Mouse (Mus musculus): ENCODE results near the gene Tmem98. TPM values are rescaled to one million over a fixed set of nuclear protein-coding genes. Genes with fewer than 3 reads are reported as not detected.

The Tmem98 gene
- 55.4 and 58.6 TPM in 2 replicates for polyA plus RNA-seq (2016; fragmentation: Nextera tagmentation; extraction: Ambion mirVana)

DNA sequence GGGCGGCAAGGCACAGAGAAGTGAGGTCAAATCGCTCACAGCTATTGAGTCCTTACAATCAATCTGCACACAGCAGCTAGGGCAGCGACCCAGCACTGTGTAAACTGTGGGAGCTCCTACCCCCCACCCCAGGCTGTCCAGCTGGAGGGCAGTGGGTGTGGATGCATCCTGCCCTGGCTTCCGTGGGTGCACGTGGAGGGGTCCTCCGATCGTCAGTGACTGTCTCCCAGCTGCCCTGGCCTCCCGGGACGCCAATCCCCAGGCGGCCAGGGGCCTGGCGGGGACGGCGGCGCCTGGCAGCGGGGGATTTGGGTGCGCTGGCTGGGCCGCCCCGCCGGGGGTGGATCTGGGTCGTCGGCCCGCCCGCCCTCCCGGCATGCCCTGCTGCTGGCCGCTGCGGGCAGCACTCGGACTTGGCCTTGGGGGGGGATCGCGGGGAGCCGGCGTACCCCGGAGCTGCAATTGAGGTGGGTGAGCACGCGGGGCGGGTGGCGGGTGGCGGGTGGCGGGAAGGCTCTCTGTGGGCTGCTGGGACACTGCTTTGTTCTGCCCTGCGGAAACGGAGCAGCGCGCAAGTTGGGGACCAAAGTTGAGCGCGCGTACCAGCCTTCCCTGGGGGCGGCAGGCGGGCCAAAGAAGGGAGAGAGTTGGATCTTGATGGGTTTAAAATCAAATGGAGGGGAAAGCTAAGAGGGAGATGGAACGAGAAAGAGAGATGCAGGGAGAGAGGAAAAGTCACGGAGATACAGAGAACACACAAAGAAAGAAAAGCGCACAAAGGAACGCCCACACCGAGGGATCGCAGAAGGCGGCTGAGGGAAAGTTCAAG, at the start of gene Tmem98:
Tmem98 (plus strand) TSS at position 183 of the 829 bp plus-strand sequence.
- H3K27me3 ChIP-seq (replicated peaks): no peaks in the 10 kb centered on the region
- H3K9me3 ChIP-seq: 0 out of 2 replicates have a peak, but pooled peaks cover 2% of the 10 kb centered on the region
- H3K4me2 ChIP-seq (replicated peaks): peak within 1 kb of the TSS; percentile 92
- peak within 1 kb of the TSS; percentile 90 for H3K9ac ChIP-seq
- H3K4me1 ChIP-seq: peaks cover 21% of the 10 kb centered on the region
- H3K36me3 ChIP-seq: peaks cover 12% of the 10 kb centered on the region
- peak within 1 kb of the TSS; percentile 37; the same call in 1 of the 2 replicates for H3K27ac ChIP-seq
- peak; percentile 81 for ATAC-seq (ENCODE audit: low FRiP score, low read depth)
- 1% methylated on average over 54 of the region's 54 CpGs for WGBS
- H3K4me3 ChIP-seq: peak within 1 kb of the TSS; percentile 56

GRCm38 (mm10) chr11:80761285-80761974, 48.5 kb upstream of the Tmem98 start:
- no peaks in the 10 kb centered on the region for H3K27me3 ChIP-seq (replicated peaks)
- no peak for ATAC-seq (ENCODE audit: low FRiP score, low read depth)
- H3K4me1 ChIP-seq: no peaks in the 10 kb centered on the region
- H3K36me3 ChIP-seq: no peaks in the 10 kb centered on the region
- no peak overlapping the region for H3K27ac ChIP-seq
- 93% methylated on average over 3 of the region's 3 CpGs for WGBS
- no peak overlapping the region for H3K9ac ChIP-seq
- H3K4me3 ChIP-seq: no peak overlapping the region
- no peak overlapping the region for H3K4me2 ChIP-seq (replicated peaks)
- no peaks in the 10 kb centered on the region for H3K9me3 ChIP-seq

GRCm38 (mm10) chr11:80762066-80762465, 47.9 kb upstream of the Tmem98 start:
- H3K36me3 ChIP-seq: no peaks in the 10 kb centered on the region
- no peak overlapping the region for H3K9ac ChIP-seq
- 80% methylated on average over 4 of the region's 4 CpGs for WGBS
- ATAC-seq (ENCODE audit: low FRiP score, low read depth): no peak
- no peaks in the 10 kb centered on the region for H3K9me3 ChIP-seq
- H3K4me1 ChIP-seq: no peaks in the 10 kb centered on the region
- H3K4me2 ChIP-seq (replicated peaks): no peak overlapping the region
- no peak overlapping the region for H3K4me3 ChIP-seq
- H3K27me3 ChIP-seq (replicated peaks): no peaks in the 10 kb centered on the region
- no peak overlapping the region for H3K27ac ChIP-seq

- no peak overlapping the region for H3K27ac ChIP-seq
- WGBS: 89% methylated on average over 4 of the region's 4 CpGs
- H3K9ac ChIP-seq: no peak overlapping the region
- ATAC-seq (ENCODE audit: low FRiP score, low read depth): no peak
- H3K27me3 ChIP-seq (replicated peaks): no peaks in the 10 kb centered on the region
- no peak overlapping the region for H3K4me2 ChIP-seq (replicated peaks)
- H3K4me1 ChIP-seq: peaks cover 5% of the 10 kb centered on the region; the same call in 1 of the 2 replicates
- H3K36me3 ChIP-seq: no peaks in the 10 kb centered on the region
- H3K4me3 ChIP-seq: no peak overlapping the region
- no peaks in the 10 kb centered on the region for H3K9me3 ChIP-seq
Measured at GRCm38 (mm10) chr11:80766068-80766467, 43.9 kb upstream of the Tmem98 start.

DNA sequence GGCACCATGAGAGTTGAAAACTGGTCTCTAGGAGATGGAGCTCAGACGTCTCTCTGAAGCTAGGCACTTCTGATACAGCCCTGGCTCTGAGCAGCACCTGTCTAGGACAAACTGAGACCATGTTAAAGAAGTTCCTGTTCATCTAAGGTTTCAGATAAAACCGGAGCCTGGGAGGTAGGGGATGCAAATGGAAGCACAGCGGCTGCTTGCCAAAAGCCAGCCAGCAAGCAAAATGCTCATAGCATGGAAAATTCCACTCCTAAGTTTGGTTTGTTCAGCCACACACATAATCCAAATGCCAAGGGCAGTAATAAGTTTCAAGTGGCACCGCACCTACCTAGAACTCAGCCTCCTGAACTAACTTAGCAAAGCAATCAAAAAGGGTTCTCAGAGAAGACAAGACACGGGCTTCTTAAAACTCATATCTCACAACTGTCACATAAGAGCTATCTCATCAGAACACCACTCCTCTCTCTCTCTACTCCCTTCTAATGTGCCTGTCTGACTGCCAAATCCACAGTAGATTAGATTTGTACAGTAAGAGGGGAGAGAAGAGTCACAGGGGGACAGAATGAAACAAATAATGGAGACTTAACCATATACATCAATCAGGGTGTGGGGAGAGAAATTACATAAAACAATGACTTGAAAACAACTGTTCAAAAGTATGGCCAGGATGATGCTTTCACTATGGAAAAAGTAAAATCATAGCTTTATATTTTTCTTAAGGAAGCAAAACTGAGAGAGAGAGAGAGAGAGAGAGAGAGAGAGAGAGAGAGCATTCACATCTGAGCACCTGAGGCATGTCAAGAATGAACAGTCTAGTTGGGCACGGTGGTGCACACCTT, 43.3 kb upstream of the Tmem98 start:
- WGBS: 88% methylated on average over 6 of the region's 6 CpGs
- no peak for ATAC-seq (ENCODE audit: low FRiP score, low read depth)
- Histone ChIP-seq H3K4me3 (no peak overlapping the region), H3K27ac (no peak overlapping the region), H3K9me3 (no peaks in the 10 kb centered on the region), H3K36me3 (no peaks in the 10 kb centered on the region), H3K4me2 (replicated peaks) (no peak overlapping the region), H3K27me3 (replicated peaks) (no peaks in the 10 kb centered on the region), H3K9ac (no peak overlapping the region), H3K4me1 (peaks cover 6% of the 10 kb centered on the region; the same call in 1 of the 2 replicates)

DNA sequence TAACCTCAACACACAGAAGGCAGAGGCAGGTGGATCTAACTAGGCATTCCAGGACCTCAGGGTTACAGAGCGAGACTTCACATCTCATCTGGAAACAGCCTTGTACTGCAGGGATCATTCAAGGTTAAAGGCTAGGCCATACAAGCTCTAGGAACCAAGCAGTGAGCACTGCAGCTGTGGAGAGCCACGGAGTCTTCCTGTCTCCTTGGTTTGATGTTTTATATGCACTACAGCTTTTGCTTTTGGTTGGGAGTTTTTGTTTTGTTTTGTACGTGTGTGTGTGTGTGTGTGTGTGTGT, 42.7 kb upstream of the Tmem98 start:
- Histone ChIP-seq H3K9ac (no peak overlapping the region), H3K4me3 (no peak overlapping the region), H3K9me3 (no peaks in the 10 kb centered on the region), H3K27ac (no peak overlapping the region), H3K4me2 (replicated peaks) (no peak overlapping the region), H3K27me3 (replicated peaks) (no peaks in the 10 kb centered on the region), H3K4me1 (peaks cover 6% of the 10 kb centered on the region; the same call in 1 of the 2 replicates), H3K36me3 (no peaks in the 10 kb centered on the region)
- 84% methylated on average over 3 of the region's 3 CpGs for WGBS
- no peak for ATAC-seq (ENCODE audit: low FRiP score, low read depth)

- H3K4me3 ChIP-seq: no peak overlapping the region
- no peaks in the 10 kb centered on the region for H3K36me3 ChIP-seq
- no peak for ATAC-seq (ENCODE audit: low FRiP score, low read depth)
- H3K4me1 ChIP-seq: peaks cover 6% of the 10 kb centered on the region; the same call in 1 of the 2 replicates
- no peak overlapping the region for H3K9ac ChIP-seq
- no peak overlapping the region for H3K27ac ChIP-seq
- H3K9me3 ChIP-seq: no peaks in the 10 kb centered on the region
- no peak overlapping the region for H3K4me2 ChIP-seq (replicated peaks)
- WGBS: 50% methylated on average over 3 of the region's 3 CpGs
- H3K27me3 ChIP-seq (replicated peaks): no peaks in the 10 kb centered on the region
Measured at GRCm38 (mm10) chr11:80771186-80771585, 38.8 kb upstream of the Tmem98 start.

- Histone ChIP-seq H3K4me1 (peaks cover 6% of the 10 kb centered on the region; the same call in 1 of the 2 replicates), H3K9me3 (no peaks in the 10 kb centered on the region), H3K4me3 (no peak overlapping the region), H3K27ac (no peak overlapping the region), H3K9ac (no peak overlapping the region), H3K27me3 (replicated peaks) (no peaks in the 10 kb centered on the region), H3K4me2 (replicated peaks) (no peak overlapping the region), H3K36me3 (no peaks in the 10 kb centered on the region)
- no peak for ATAC-seq (ENCODE audit: low FRiP score, low read depth)
- WGBS: 70% methylated on average over 5 of the region's 5 CpGs
Measured at GRCm38 (mm10) chr11:80771596-80772250, 38.3 kb upstream of the Tmem98 start.

- H3K4me1 ChIP-seq: peaks cover 6% of the 10 kb centered on the region; the same call in 1 of the 2 replicates
- no peaks in the 10 kb centered on the region for H3K9me3 ChIP-seq
- ATAC-seq (ENCODE audit: low FRiP score, low read depth): no peak
- no peak overlapping the region for H3K9ac ChIP-seq
- H3K36me3 ChIP-seq: no peaks in the 10 kb centered on the region
- 82% methylated on average over 6 of the region's 6 CpGs for WGBS
- H3K27ac ChIP-seq: no peak overlapping the region
- no peaks in the 10 kb centered on the region for H3K27me3 ChIP-seq (replicated peaks)
- H3K4me2 ChIP-seq (replicated peaks): no peak overlapping the region
- no peak overlapping the region for H3K4me3 ChIP-seq
Measured at GRCm38 (mm10) chr11:80772595-80773210, 37.3 kb upstream of the Tmem98 start.

GRCm38 (mm10) chr11:80775535-80775934, 34.4 kb upstream of the Tmem98 start:
- Histone ChIP-seq H3K4me2 (replicated peaks) (no peak overlapping the region), H3K4me1 (peaks cover 12% of the 10 kb centered on the region; the same call in 1 of the 2 replicates), H3K27ac (no peak overlapping the region), H3K27me3 (replicated peaks) (0 out of 2 replicates have a peak, but pooled peaks cover 6% of the 10 kb centered on the region), H3K9me3 (no peaks in the 10 kb centered on the region), H3K9ac (no peak overlapping the region), H3K36me3 (no peaks in the 10 kb centered on the region), H3K4me3 (no peak overlapping the region)
- no peak for ATAC-seq (ENCODE audit: low FRiP score, low read depth)
- 85% methylated on average over 3 of the region's 3 CpGs for WGBS

- Histone ChIP-seq H3K27me3 (replicated peaks) (0 out of 2 replicates have a peak, but pooled peaks cover 6% of the 10 kb centered on the region), H3K4me2 (replicated peaks) (no peak overlapping the region), H3K27ac (no peak overlapping the region), H3K4me3 (no peak overlapping the region), H3K9ac (no peak overlapping the region), H3K9me3 (no peaks in the 10 kb centered on the region), H3K4me1 (0 out of 2 replicates have a peak, but pooled peaks cover 6% of the 10 kb centered on the region), H3K36me3 (no peaks in the 10 kb centered on the region)
- no peak for ATAC-seq (ENCODE audit: low FRiP score, low read depth)
- 87% methylated on average over 2 of the region's 2 CpGs for WGBS
Measured at GRCm38 (mm10) chr11:80777708-80778107, 32.3 kb upstream of the Tmem98 start.

All from neural tube, embryonic 12.5 days (tissue).